Mouse (Mus musculus) heart, adult 2 months (tissue): ENCODE data around the gene Man2b2. TPM values are rescaled to one million over a fixed set of nuclear protein-coding genes. Genes with fewer than 3 reads are reported as not detected.

Source experiments
- DNase-seq, 2 experiments: peaks; one replicate each; pipeline ENCODE4 v3.0.0; 2021
- H3K27ac ChIP-seq: fragments of 200-600 bp; 2 replicates; pipeline ENCODE4 v1.8.1; 2022
- H3K27me3 ChIP-seq: fragments of 200-500 bp; 2 replicates; pipeline ENCODE4 v1.6.1; 2012; ENCODE audit warnings: mild to moderate bottlenecking, low read length, inconsistent platforms, mixed read lengths; ENCODE audit not compliant: control insufficient read depth, insufficient read depth
- H3K36me3 ChIP-seq: fragments of 200-500 bp; 2 replicates; pipeline ENCODE4 v1.6.1; 2012; ENCODE audit warnings: low read length, inconsistent platforms; ENCODE audit not compliant: control insufficient read depth, insufficient read depth
- H3K4me1 ChIP-seq: fragments of 200-500 bp; 2 replicates; pipeline ENCODE4 v1.6.1; 2011; ENCODE audit warnings: low read length; ENCODE audit not compliant: control insufficient read depth, insufficient read depth
- H3K4me3 ChIP-seq: fragments of 200-600 bp; 2 replicates; pipeline ENCODE4 v1.8.1; 2022
- H3K79me2 ChIP-seq: fragments of 200-500 bp; replicated peaks from 2 replicates; pipeline ENCODE4 v1.6.1; 2012; ENCODE audit warnings: mild to moderate bottlenecking, inconsistent platforms, low read length, moderate library complexity, mixed read lengths; ENCODE audit not compliant: control insufficient read depth, insufficient read depth
- H3K9ac ChIP-seq: fragments of 200-500 bp; 2 replicates; pipeline ENCODE4 v1.6.1; 2012; ENCODE audit warnings: low read depth, mild to moderate bottlenecking, control low read depth, inconsistent platforms, low read length, mixed read lengths
- CTCF ChIP-seq: fragments of 200-600 bp; IDR thresholded peaks from 2 replicates; pipeline ENCODE4 v1.8.1; 2022; ENCODE audit warnings: antibody characterized with exemption, mild to moderate bottlenecking, moderate library complexity
- EP300 ChIP-seq: fragments of 200-500 bp; IDR thresholded peaks from 2 replicates; pipeline ENCODE4 v1.6.1; 2011; ENCODE audit warnings: low read depth, low read length, control low read depth; ENCODE audit not compliant: insufficient read depth
- POLR2A ChIP-seq: fragments of 200-500 bp; IDR thresholded peaks from 2 replicates; pipeline ENCODE4 v1.6.1; 2011; ENCODE audit warnings: mild to moderate bottlenecking, low read depth, low read length, control low read depth; ENCODE audit not compliant: insufficient read depth
- WGBS: fragments of 180-500 bp; shearing (Covaris S2); methylation state at CpG from one replicate; pipeline ENCODE4 v1.1.7; 2018; 5-methylcytosine and 5-hydroxymethylcytosine counted together
- intact Hi-C: fragments of 180-260 bp; cut with DNase I; formaldehyde crosslinking; loops from one replicate; pipeline ENCODE4 v1.15.1; 2025
- polyA plus RNA-seq: library from polyadenylated mRNA; depleted of rRNA; stranded (reverse); fragments of >200 nt; gene quantifications from 2 replicates; pipeline ENCODE4 v1.2.3, GENCODE M21; 2012
- total RNA-seq, 2 experiments: library from RNA; stranded (reverse); gene quantifications; 2 replicates each; pipeline ENCODE4 v1.2.3; 2021

Man2b2 gene
- total and polyA plus RNA-seq, 3 experiments: 20.3 to 32.1 (median 20.6) TPM

GRCm38 (mm10) chr5:36777186-36777585 is 53.3 kb downstream of the Man2b2 start:
- no peak overlapping the region for H3K27ac ChIP-seq
- WGBS: 22% methylated on average over 2 of the region's 2 CpGs
- H3K4me1 ChIP-seq: no peaks in the 10 kb centered on the region
- H3K4me3 ChIP-seq: no peak overlapping the region
- no peak for TF ChIP-seq POLR2A
- TF ChIP-seq CTCF: no peak
- TF ChIP-seq EP300: no peak
- no peak overlapping the region for H3K9ac ChIP-seq
- H3K27me3 ChIP-seq: no peaks in the 10 kb centered on the region
- intact Hi-C loops: no loop called here
- H3K36me3 ChIP-seq: no peaks in the 10 kb centered on the region
- no peak for DNase-seq
- no peaks in the 10 kb centered on the region for H3K79me2 ChIP-seq

- H3K4me1 ChIP-seq: no peaks in the 10 kb centered on the region
- 33% methylated on average over 9 of the region's 9 CpGs for WGBS
- H3K4me3 ChIP-seq: no peak overlapping the region
- H3K27me3 ChIP-seq: no peaks in the 10 kb centered on the region
- no peaks in the 10 kb centered on the region for H3K36me3 ChIP-seq
- no peak for TF ChIP-seq CTCF
- no peak for TF ChIP-seq EP300
- TF ChIP-seq POLR2A: no peak
- H3K27ac ChIP-seq: no peak overlapping the region
- DNase-seq: no peak
- intact Hi-C loops: no loop called here
- no peak overlapping the region for H3K9ac ChIP-seq
- H3K79me2 ChIP-seq: no peaks in the 10 kb centered on the region
Observed at GRCm38 (mm10) chr5:36776021-36776575, 54.4 kb downstream of the Man2b2 start.

- no peak for TF ChIP-seq POLR2A
- TF ChIP-seq EP300: no peak
- TF ChIP-seq CTCF: no peak
- whole genome bisulfite sequencing: 93% methylated on average over 2 of the region's 2 CpGs
- Histone ChIP-seq H3K36me3 (no peaks in the 10 kb centered on the region), H3K4me3 (no peak overlapping the region), H3K27me3 (no peaks in the 10 kb centered on the region), H3K4me1 (no peaks in the 10 kb centered on the region), H3K27ac (no peak overlapping the region), H3K9ac (no peak overlapping the region), H3K79me2 (no peaks in the 10 kb centered on the region)
- intact Hi-C loops: no loop called here
- no peak for DNase-seq
Observed at GRCm38 (mm10) chr5:36775317-36775716, 55.1 kb downstream of the Man2b2 start.

GRCm38 (mm10) chr5:36772586-36772985 is 57.9 kb downstream of the Man2b2 start:
- TF ChIP-seq EP300 (no peak), POLR2A (no peak), CTCF (no peak)
- Histone ChIP-seq H3K4me3 (no peak overlapping the region), H3K36me3 (no peaks in the 10 kb centered on the region), H3K79me2 (no peaks in the 10 kb centered on the region), H3K27ac (no peak overlapping the region), H3K4me1 (no peaks in the 10 kb centered on the region), H3K27me3 (no peaks in the 10 kb centered on the region), H3K9ac (no peak overlapping the region)
- WGBS: 85% methylated on average over 5 of the region's 5 CpGs
- no peak for DNase-seq
- intact Hi-C loops: no loop called here

GRCm38 (mm10) chr5:36769603-36770002 is 60.9 kb downstream of the Man2b2 start:
- Histone ChIP-seq H3K4me3 (no peak overlapping the region), H3K79me2 (no peaks in the 10 kb centered on the region), H3K9ac (no peak overlapping the region), H3K27me3 (no peaks in the 10 kb centered on the region), H3K27ac (no peak overlapping the region), H3K36me3 (no peaks in the 10 kb centered on the region), H3K4me1 (no peaks in the 10 kb centered on the region)
- no peak for TF ChIP-seq POLR2A
- TF ChIP-seq EP300: no peak
- TF ChIP-seq CTCF: no peak
- intact Hi-C loops: no loop called here
- WGBS: 58% methylated on average over 3 of the region's 3 CpGs
- no peak for DNase-seq

GRCm38 (mm10) chr5:36766958-36767703 is 63.3 kb downstream of the Man2b2 start:
- H3K36me3 ChIP-seq: no peaks in the 10 kb centered on the region
- H3K4me3 ChIP-seq: no peak overlapping the region
- intact Hi-C loops: no loop called here
- DNase-seq: no peak
- WGBS: 31% methylated on average over 10 of the region's 10 CpGs
- H3K79me2 ChIP-seq: no peaks in the 10 kb centered on the region
- H3K9ac ChIP-seq: no peak overlapping the region
- no peaks in the 10 kb centered on the region for H3K27me3 ChIP-seq
- TF ChIP-seq POLR2A (no peak), EP300 (no peak), CTCF (no peak)
- H3K27ac ChIP-seq: no peak overlapping the region
- no peaks in the 10 kb centered on the region for H3K4me1 ChIP-seq
